Mouse (Mus musculus): Measurements from ENCODE around the gene Amotl2.

DNA sequence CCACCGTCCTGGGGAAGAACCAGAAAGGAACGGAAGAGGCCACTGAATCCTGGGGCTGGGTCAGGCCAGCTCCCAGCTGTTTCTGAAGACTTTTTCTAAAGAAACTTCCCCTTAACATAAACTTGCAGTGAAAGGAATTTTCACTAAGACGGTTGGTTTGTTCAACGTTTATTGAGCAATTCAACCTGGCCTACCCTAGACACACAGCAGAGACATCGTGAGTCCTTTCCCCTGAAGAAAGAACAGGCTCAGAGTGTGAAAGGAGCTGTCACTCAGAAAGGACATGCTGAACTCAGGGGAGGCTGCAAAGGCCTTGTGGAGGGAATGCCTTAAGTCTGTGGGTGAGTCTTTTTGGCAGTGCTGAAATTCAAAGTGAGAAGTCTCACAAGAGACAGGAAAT, 31.4 kb downstream of the Amotl2 start:
- TF ChIP-seq CTCF (conservative IDR thresholded peaks at IDR 0.05; ENCODE audit: insufficient read depth, insufficient read length, low read depth, low read length) (no peak), POLR2A (IDR thresholded peaks at IDR 0.05; ENCODE audit: low read depth, low read length) (no peak)

Data from kidney, adult 2 months (tissue).